Mouse (Mus musculus) stomach, embryonic 15.5 days (tissue): ENCODE measurements around the gene Btnl10. TPM values are rescaled to one million over a fixed set of nuclear protein-coding genes. Genes with fewer than 3 reads are reported as not detected.
"Not testable (repeated sequence)": the region's sequence is repeated elsewhere in the genome, so short reads cannot be mapped to it uniquely, and the experiment has no call there.

ENCODE experiments used
- ATAC-seq: fragments of 200-750 bp; cut with Nextera tagmentation; 2 replicates; pipeline ENCODE4 v1.8.0; 2017; ENCODE audit warnings: low read depth, moderate number of reproducible peaks, moderate TSS enrichment; ENCODE audit not compliant: insufficient read depth, low FRiP score
- H3K27ac ChIP-seq: fragments of 300-500 bp; sonication (generic); 2 replicates; pipeline ENCODE4 v1.5.1; 2015; ENCODE audit warnings: mild to moderate bottlenecking, inconsistent platforms
- H3K27me3 ChIP-seq: fragments of 300-500 bp; sonication (generic); replicated peaks from 2 replicates; pipeline ENCODE4 v1.6.1; 2015; ENCODE audit warnings: inconsistent platforms
- H3K36me3 ChIP-seq: fragments of 300-500 bp; sonication (generic); 2 replicates; pipeline ENCODE4 v1.6.1; 2015; ENCODE audit warnings: inconsistent platforms
- H3K4me1 ChIP-seq: fragments of 300-500 bp; sonication (generic); 2 replicates; pipeline ENCODE4 v1.6.1; 2015; ENCODE audit warnings: inconsistent platforms
- H3K4me2 ChIP-seq: fragments of 300-500 bp; sonication (generic); 2 replicates; pipeline ENCODE4 v1.6.1; 2015; ENCODE audit warnings: mild to moderate bottlenecking, inconsistent platforms
- H3K4me3 ChIP-seq: fragments of 300-500 bp; sonication (generic); replicated peaks from 2 replicates; pipeline ENCODE4 v1.5.1; 2015; ENCODE audit warnings: inconsistent platforms
- H3K9ac ChIP-seq: fragments of 300-500 bp; sonication (generic); 2 replicates; pipeline ENCODE4 v1.6.1; 2015; ENCODE audit warnings: inconsistent platforms
- H3K9me3 ChIP-seq: fragments of 300-500 bp; sonication (generic); 2 replicates; pipeline ENCODE4 v1.6.1; 2016; ENCODE audit warnings: inconsistent platforms
- WGBS: fragments of 180-500 bp; shearing (Covaris S2); methylation state at CpG from one replicate; pipeline ENCODE4 v1.1.7; 2015; 5-methylcytosine and 5-hydroxymethylcytosine counted together
- polyA plus RNA-seq: library from polyadenylated mRNA; unstranded; fragments of >200 nt; fragmentation: Nextera tagmentation; extraction: Ambion mirVana; gene quantifications from 2 replicates; pipeline ENCODE4 v1.2.1, GENCODE M21; 2015

Gene Btnl10
- polyA plus RNA-seq, 1 experiment from 2014 or later: 0.95 TPM

DNA sequence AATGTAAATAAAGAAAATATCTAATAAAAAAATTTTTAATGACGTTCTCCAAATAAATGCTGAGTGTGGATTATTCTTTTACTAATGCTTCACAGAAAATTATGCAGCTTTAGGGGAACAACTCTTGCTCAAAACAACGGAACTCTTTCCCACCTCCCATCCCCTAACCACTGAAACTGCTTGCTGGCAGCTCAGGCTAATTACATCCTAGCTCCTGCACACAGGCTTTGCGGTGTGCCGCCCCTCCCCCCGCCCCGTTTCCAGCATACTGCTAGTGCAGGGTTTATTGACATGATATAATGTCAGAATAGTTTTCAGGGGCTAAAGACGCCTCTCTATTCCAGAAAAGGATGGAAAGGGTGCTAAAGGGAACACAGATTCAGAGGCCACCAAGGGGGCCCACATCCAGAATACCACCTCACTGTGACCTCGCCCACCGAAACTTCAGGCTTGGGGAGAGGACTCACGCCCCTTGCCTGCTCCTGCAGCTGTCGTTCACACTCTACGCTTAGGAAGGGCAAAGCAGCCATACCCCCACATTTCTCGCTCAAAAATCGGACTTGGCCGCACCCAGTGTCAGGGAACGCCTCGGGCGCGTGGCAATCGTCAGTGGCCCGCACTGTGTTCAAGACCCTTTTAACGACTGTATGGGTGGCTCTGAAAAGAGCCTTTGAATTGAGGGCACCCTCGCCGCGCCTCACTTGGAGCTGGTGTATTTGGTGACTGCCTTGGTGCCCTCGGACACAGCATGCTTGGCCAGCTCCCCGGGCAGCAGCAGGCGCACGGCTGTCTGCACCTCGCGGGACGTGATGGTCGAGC, 35.9 kb downstream of the Btnl10 start:
- WGBS: under 1% methylated on average over 33 of the region's 33 CpGs
- no peaks in the 10 kb centered on the region for H3K27me3 ChIP-seq
- H3K27ac ChIP-seq: peak overlapping the region; percentile 100
- H3K4me3 ChIP-seq: peak overlapping the region; percentile 60
- H3K36me3 ChIP-seq: peaks cover 8% of the 10 kb centered on the region; the same call in 1 of the 2 replicates
- ATAC-seq: peak; percentile 8; the same call in 1 of the 2 replicates
- H3K4me2 ChIP-seq: peak overlapping the region; percentile 95
- H3K9me3 ChIP-seq: no peaks in the 10 kb centered on the region
- peak overlapping the region; percentile 54 for H3K9ac ChIP-seq
- H3K4me1 ChIP-seq: peaks cover 27% of the 10 kb centered on the region

DNA sequence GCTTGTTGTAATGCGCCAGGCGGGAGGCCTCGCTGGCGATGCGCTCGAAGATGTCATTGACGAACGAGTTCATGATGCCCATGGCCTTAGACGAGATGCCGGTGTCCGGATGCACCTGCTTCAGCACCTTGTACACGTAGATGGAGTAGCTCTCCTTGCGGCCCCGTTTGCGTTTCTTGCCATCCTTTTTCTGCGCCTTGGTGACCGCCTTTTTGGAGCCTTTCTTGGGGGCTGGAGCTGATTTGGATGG, 36.4 kb downstream of the Btnl10 start:
- Histone ChIP-seq H3K4me1 (peaks cover 28% of the 10 kb centered on the region), H3K9ac (peak overlapping the region; percentile 54), H3K4me2 (peak overlapping the region; percentile 95), H3K27ac (peak overlapping the region; percentile 100), H3K4me3 (peak overlapping the region; percentile 60)
- H3K9me3 ChIP-seq, H3K27me3 ChIP-seq, H3K36me3 ChIP-seq, ATAC-seq: not testable (repeated sequence)
- WGBS: under 1% methylated on average over 17 of the region's 17 CpGs

DNA sequence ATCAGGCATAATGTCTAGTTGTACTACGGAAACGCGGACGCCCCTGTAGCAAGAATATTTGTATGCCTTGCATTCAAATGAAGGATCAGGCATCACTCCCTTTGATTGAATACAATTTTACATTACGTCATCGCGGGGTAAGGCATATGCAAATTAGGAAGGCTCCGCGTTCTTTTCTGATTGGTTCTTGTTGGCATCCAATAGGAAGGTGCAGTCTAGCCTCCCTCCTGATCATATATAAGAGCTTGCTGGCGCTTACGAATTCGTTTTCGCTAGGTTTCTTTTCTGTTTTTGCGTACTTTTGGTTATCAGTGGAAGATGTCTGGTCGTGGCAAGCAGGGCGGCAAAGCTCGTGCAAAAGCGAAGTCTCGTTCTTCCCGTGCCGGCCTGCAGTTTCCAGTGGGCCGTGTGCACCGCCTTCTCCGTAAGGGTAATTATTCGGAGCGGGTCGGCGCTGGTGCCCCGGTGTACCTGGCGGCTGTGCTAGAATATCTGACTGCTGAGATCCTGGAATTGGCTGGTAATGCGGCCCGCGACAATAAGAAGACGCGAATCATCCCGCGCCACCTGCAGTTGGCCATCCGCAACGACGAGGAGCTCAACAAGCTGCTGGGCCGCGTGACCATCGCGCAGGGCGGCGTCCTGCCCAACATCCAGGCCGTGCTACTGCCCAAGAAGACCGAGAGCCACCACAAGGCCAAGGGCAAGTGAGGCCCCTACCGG, 36.9 kb downstream of the Btnl10 start, which contains the start of the genes Hist3h2a and Trim17:
Gene Hist3h2a, plus strand, starts transcription at position 266 of the 723 bp plus-strand sequence.
Gene Trim17, plus strand, starts transcription at position 266 of the 723 bp plus-strand sequence.
- Histone ChIP-seq H3K4me3 (peak within 1 kb of the TSS; percentile 60), H3K36me3 (peaks cover 8% of the 10 kb centered on the region; the same call in 1 of the 2 replicates), H3K9ac (peak within 1 kb of the TSS; percentile 62), H3K27ac (peak within 1 kb of the TSS; percentile 100), H3K4me2 (peak within 1 kb of the TSS; percentile 95), H3K9me3 (no peaks in the 10 kb centered on the region), H3K4me1 (peaks cover 28% of the 10 kb centered on the region), H3K27me3 (no peaks in the 10 kb centered on the region)
- peak; percentile 92 for ATAC-seq
- under 1% methylated on average over 49 of the region's 49 CpGs for WGBS

DNA sequence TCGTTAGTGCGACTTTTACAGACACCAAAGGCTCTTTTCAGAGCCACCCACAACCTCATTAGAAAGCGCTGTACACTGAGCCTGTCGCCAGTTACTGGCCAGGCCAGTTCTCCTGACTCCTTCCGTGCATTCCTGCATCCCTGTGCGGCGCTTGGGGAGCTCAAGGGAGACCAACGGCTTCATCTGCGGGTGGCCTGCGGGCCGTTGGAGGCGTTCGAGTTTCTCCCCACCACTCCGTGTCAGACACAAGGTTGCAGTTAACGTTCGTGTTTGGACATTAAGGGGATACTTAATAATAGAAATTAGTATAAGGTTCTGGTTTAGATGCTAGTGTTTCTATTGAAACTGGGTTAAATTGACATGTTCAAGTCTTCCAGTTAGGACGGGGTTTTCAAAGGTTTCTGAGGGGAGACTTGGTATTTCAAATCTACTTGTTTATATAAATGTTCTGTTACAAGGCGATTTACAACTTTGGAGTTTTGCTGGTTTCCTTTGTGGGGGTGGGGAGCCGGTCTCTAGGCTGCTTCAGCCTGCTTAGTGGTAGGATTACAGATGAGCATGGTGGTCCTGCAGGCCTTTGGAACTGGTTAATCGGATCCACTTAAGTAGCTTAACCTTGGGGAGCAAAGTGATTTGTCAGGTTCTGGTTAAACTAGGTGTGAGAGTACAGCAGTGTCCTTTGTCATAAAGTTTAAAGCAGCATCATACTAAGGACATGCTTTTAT, 37.6 kb downstream of the Btnl10 start:
- Histone ChIP-seq H3K4me3 (peak overlapping the region; percentile 60), H3K9me3 (no peaks in the 10 kb centered on the region)
- WGBS: under 1% methylated on average over 20 of the region's 20 CpGs

DNA sequence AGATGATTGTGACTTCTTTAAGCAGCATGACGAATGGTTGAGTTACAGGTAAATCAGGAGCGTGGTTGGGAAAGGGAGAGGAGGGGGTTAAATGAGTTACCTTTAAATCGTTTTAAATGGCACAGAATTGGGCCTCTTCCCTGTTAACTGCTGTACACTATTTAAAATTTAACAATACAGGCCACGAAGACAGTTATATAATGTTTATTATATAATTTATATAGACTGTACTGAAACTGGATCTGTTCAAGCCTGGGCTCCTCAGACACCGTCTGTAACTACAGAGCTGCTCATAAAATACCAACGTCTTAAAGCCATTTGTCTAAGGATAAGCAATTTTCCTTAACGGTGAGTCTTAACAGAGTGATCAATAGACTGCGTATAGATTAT, 38.2 kb downstream of the Btnl10 start:
- H3K36me3 ChIP-seq: peaks cover 8% of the 10 kb centered on the region; the same call in 1 of the 2 replicates
- no peak for ATAC-seq
- peak overlapping the region; percentile 100 for H3K27ac ChIP-seq
- H3K4me3 ChIP-seq: peak overlapping the region; percentile 60
- WGBS: 13% methylated on average over 8 of the region's 8 CpGs
- H3K9me3 ChIP-seq: no peaks in the 10 kb centered on the region
- H3K4me2 ChIP-seq: peak overlapping the region; percentile 95
- H3K27me3 ChIP-seq: no peaks in the 10 kb centered on the region
- H3K4me1 ChIP-seq: peaks cover 27% of the 10 kb centered on the region
- peak overlapping the region; percentile 62 for H3K9ac ChIP-seq

More for the DNA sequence above, 37.6 kb downstream of the Btnl10 start:
- H3K4me1 ChIP-seq: peaks cover 27% of the 10 kb centered on the region
- peak overlapping the region; percentile 62 for H3K9ac ChIP-seq
- no peaks in the 10 kb centered on the region for H3K27me3 ChIP-seq
- peaks cover 8% of the 10 kb centered on the region; the same call in 1 of the 2 replicates for H3K36me3 ChIP-seq
- peak; percentile 28; the same call in 1 of the 2 replicates for ATAC-seq
- H3K4me2 ChIP-seq: peak overlapping the region; percentile 95
- H3K27ac ChIP-seq: peak overlapping the region; percentile 100

DNA sequence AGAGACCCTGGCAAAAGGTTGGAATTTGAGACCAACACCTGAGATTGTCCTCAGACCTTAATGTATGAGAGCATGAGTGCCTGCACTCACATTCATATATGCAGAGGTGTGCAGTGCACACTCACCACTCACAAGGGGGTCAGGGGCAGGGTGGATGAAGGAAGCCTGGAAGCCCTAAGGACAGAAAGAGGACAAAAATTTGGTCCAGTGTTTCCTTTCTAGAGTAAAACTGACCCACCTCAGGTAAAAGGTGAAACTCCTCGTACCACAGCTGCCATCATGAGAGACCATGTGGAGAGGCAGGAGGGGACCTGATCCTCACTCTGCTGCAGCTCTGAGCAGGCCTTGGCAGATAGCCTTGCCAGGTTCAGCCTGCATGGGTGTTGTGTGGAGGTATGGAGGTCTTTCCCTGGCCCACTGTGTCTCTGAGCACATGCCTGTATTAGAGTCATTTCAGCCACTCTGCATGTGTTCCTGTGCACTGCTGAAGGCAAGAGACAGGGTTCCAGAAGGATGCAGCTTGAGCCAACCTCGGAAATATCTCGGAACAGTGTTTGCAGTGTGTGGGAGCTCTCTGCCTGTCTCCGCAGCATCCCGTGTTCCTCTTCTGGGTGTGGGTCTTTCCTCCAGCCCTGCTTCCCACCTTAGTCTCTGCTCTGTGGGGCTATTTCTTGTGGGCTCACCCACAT, 39.7 kb downstream of the Btnl10 start:
- peak overlapping the region; percentile 95 for H3K4me2 ChIP-seq
- no peak for ATAC-seq
- WGBS: 75% methylated on average over 5 of the region's 5 CpGs
- H3K9ac ChIP-seq: no peak overlapping the region
- peaks cover 27% of the 10 kb centered on the region for H3K4me1 ChIP-seq
- H3K9me3 ChIP-seq: no peaks in the 10 kb centered on the region
- peak overlapping the region; percentile 60; the same call in 1 of the 2 replicates for H3K4me3 ChIP-seq
- peaks cover 8% of the 10 kb centered on the region; the same call in 1 of the 2 replicates for H3K27me3 ChIP-seq
- peaks cover 8% of the 10 kb centered on the region; the same call in 1 of the 2 replicates for H3K36me3 ChIP-seq
- H3K27ac ChIP-seq: no peak overlapping the region

DNA sequence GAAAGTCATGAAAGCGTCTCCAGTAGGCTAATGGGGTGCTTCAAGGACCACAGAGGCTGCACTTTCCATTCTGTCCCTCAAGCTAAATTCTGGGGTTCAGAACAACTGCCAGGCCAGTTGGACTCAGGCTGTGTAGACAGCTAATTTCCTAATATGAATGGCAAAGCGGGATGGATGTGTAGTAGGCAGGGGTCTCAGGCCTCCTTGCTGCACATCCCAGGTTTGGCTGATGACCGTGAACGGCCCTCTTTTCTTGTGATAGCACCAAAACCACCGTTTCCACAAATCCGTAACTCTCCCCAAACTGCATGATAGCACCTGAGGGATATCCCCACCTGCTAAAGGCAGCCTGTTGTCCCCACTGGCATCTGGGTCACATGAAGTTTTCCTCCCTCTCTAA, 40.8 kb downstream of the Btnl10 start:
- Histone ChIP-seq H3K4me3 (no peak overlapping the region), H3K27me3 (peaks cover 8% of the 10 kb centered on the region; the same call in 1 of the 2 replicates), H3K4me2 (no peak overlapping the region; the same call in 1 of the 2 replicates), H3K36me3 (peaks cover 8% of the 10 kb centered on the region; the same call in 1 of the 2 replicates), H3K27ac (no peak overlapping the region), H3K4me1 (peaks cover 25% of the 10 kb centered on the region), H3K9me3 (no peaks in the 10 kb centered on the region), H3K9ac (no peak overlapping the region)
- no peak for ATAC-seq
- 87% methylated on average over 6 of the region's 6 CpGs for WGBS

DNA sequence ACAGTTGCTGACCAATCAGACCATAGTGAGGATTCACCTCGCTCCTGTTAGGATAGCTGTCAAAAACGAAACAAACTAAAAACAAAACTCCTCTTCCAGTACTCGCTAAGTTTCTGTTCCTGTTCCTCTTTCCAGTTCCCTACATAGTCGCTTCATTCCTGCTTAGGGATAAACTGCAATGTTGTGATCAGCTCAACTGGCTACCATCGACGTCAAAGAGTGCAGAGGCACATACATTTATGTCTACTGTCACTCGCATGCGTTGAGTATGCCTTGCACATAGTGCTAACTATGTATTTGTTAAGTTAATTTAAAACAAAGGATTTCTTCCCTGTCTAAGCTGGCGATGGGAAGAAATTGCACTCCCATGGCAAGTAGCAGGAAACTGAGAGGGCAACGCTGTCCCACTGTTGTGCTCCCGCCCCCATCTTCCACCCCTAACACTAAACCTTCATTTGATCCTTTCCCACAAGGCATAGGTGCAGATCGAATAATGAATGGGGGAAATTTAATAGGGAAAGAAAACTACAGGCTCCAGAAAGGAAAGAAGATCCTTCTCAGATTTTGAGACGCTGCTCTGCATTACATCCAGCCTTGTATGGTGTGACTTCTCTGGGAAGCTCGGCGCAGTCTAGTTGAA, 41.6 kb downstream of the Btnl10 start:
- 32% methylated on average over 15 of the region's 15 CpGs for WGBS

DNA sequence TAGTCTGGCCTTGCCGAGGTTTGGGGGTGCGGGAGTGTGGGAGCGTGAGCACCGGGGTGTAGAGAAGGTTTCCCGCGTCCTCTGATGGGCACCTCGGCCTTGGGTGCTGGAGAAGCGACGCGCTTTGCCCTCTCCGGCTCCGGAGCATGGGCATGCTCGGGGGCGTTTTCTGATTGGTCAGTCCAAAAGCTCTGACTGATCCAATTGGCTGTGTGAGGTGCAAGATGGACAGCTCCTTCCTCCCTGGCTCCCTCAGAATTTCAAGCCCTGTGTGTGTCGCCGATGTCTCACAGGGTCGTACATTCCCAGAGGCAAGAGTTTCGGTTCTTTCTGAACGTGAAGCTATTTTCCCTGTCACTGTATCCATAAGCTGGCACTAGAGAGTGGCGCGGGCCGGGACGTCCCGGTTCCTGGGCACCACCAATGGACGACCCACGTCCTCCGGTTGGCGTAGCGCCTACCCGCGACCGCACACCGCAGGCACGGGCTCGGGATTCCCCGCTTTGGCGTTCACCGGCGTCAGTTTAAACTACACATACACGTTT, 42.3 kb downstream of the Btnl10 start:
- Histone ChIP-seq H3K4me1 (peaks cover 24% of the 10 kb centered on the region), H3K9me3 (no peaks in the 10 kb centered on the region), H3K36me3 (peaks cover 8% of the 10 kb centered on the region; the same call in 1 of the 2 replicates), H3K9ac (no peak overlapping the region; the same call in 1 of the 2 replicates), H3K4me3 (peak overlapping the region; percentile 42), H3K27ac (peak overlapping the region; percentile 21; the same call in 1 of the 2 replicates), H3K4me2 (peak overlapping the region; percentile 73), H3K27me3 (peaks cover 8% of the 10 kb centered on the region; the same call in 1 of the 2 replicates)
- peak; percentile 86 for ATAC-seq
- WGBS: 4% methylated on average over 40 of the region's 40 CpGs

More for the DNA sequence above, 41.6 kb downstream of the Btnl10 start:
- peaks cover 8% of the 10 kb centered on the region; the same call in 1 of the 2 replicates for H3K27me3 ChIP-seq
- H3K4me2 ChIP-seq: peak overlapping the region; percentile 73
- peak overlapping the region; percentile 42 for H3K4me3 ChIP-seq
- peaks cover 8% of the 10 kb centered on the region; the same call in 1 of the 2 replicates for H3K36me3 ChIP-seq
- peaks cover 24% of the 10 kb centered on the region for H3K4me1 ChIP-seq
- no peak for ATAC-seq
- peak overlapping the region; percentile 21; the same call in 1 of the 2 replicates for H3K27ac ChIP-seq
- no peaks in the 10 kb centered on the region for H3K9me3 ChIP-seq
- H3K9ac ChIP-seq: no peak overlapping the region

DNA sequence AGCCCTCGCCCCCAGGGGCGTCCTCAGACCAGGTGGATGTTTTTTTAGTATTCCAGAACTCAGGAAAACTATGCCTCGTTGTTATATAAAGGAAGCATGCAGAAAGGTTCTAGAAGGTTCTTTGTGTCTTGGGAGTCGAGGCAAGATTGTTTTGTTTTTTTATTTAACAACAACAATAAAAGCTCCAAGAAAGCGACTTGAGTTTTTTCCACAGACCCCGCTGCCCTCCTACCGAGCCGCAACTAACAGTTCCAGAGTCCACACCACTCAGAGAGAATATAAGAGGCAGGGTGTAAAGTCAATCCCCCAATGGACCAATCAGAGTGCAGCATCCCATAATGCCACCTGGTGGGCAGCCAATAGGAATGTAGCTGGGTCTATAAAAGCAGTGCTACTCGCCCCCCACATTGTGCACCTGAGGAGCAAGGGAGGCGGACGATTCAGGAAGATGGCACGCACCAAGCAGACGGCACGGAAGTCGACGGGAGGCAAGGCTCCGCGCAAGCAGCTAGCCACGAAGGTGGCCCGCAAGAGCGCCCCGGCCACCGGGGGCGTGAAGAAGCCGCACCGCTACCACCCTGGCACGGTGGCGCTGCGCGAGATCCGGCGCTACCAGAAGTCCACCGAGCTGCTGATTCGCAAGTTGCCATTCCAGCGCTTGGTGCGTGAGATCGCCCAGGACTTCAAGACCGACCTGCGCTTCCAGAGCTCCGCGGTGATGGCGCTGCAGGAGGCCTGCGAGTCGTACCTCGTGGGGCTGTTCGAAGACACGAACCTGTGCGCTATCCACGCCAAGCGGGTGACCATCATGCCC, 43.9 kb downstream of the Btnl10 start:
- H3K4me2 ChIP-seq: no peak overlapping the region
- no peak overlapping the region for H3K4me3 ChIP-seq
- H3K27ac ChIP-seq: no peak overlapping the region
- peaks cover 8% of the 10 kb centered on the region; the same call in 1 of the 2 replicates for H3K27me3 ChIP-seq
- H3K9ac ChIP-seq: no peak overlapping the region
- peaks cover 8% of the 10 kb centered on the region; the same call in 1 of the 2 replicates for H3K36me3 ChIP-seq
- no peaks in the 10 kb centered on the region for H3K9me3 ChIP-seq
- WGBS: 58% methylated on average over 50 of the region's 50 CpGs
- H3K4me1 ChIP-seq: peaks cover 24% of the 10 kb centered on the region
- ATAC-seq: no peak
